Mouse (Mus musculus) B cell, adult 62 days (primary cell): ENCODE results near the gene Trappc1. TPM values are rescaled to one million over a fixed set of nuclear protein-coding genes. Genes with fewer than 3 reads are reported as not detected.

ENCODE experiments used
- total RNA-seq: library from RNA; stranded (reverse); gene quantifications from 4 replicates; pipeline ENCODE4 v1.2.4, GENCODE M21; 2023

Gene Trappc1
- total RNA-seq: 30.7 to 42.7 TPM (median 37.7 TPM) in 4 replicates

GRCm38 (mm10) chr11:69323667-69324111 lies at the start of gene Trappc1, which contains the start of gene Cntrob:
Gene Trappc1, plus strand, starts transcription at chr11:69323980.
Gene Cntrob, minus strand, starts transcription at chr11:69323775.

GRCm38 (mm10) chr11:69325628-69326407 lies 2.0 kb downstream of the Trappc1 start, which contains the start of gene Kcnab3:
Gene Kcnab3, plus strand, starts transcription at chr11:69326258.

GRCm38 (mm10) chr11:69340161-69341131 lies 16.7 kb downstream of the Trappc1 start, which contains the start of gene Rnf227:
Gene Rnf227, plus strand, starts transcription at chr11:69340461.

GRCm38 (mm10) chr11:69369215-69369989 lies 45.6 kb downstream of the Trappc1 start, which contains the start of gene Chd3:
Gene Chd3, minus strand, starts transcription at chr11:69369406.

Other genes starting within 250 kb of the Trappc1 start
- 445 to 472 TPM (median 459 TPM) in 4 replicates for gene Vamp2, start 235.5 kb upstream of the Trappc1 start, total RNA-seq
- gene Per1, start 228.8 kb upstream of the Trappc1 start, total RNA-seq: 846 to 879 TPM (median 871 TPM) in 4 replicates
- 0.42 TPM in 1 of 4 replicates, not detected in the others for gene Hes7, start 203.6 kb upstream of the Trappc1 start, total RNA-seq
- not detected in 4 replicates for gene 9130213A22Rik, start 201.4 kb upstream of the Trappc1 start, total RNA-seq
- 1.5 to 3.1 TPM (median 2.2 TPM) in 4 replicates for gene Aloxe3, start 198.1 kb upstream of the Trappc1 start, total RNA-seq
- not detected in 4 replicates for gene Alox12b, start 167.0 kb upstream of the Trappc1 start, total RNA-seq
- not detected in 4 replicates for gene Alox8, start 126.1 kb upstream of the Trappc1 start, total RNA-seq
- gene Gucy2e, start 86.9 kb upstream of the Trappc1 start, total RNA-seq: not detected in 4 replicates
- gene Cntrob, start 205 bp upstream of the Trappc1 start, total RNA-seq: 26.8 to 32.9 TPM (median 27.4 TPM) in 4 replicates
- gene Kcnab3, start 2.3 kb downstream of the Trappc1 start, total RNA-seq: 2.2 to 4.6 TPM (median 3.0 TPM) in 4 replicates
- 2.4 to 4.6 TPM (median 3.1 TPM) in 4 replicates for gene Rnf227, start 16.5 kb downstream of the Trappc1 start, total RNA-seq
- gene Chd3, start 45.4 kb downstream of the Trappc1 start, total RNA-seq: 335 to 369 TPM (median 343 TPM) in 4 replicates
- 34.9 to 49.9 TPM (median 39.5 TPM) in 4 replicates for gene Naa38, start 71.5 kb downstream of the Trappc1 start, total RNA-seq
- 40.5 to 48.7 TPM (median 44.6 TPM) in 4 replicates for gene Cyb5d1, start 71.7 kb downstream of the Trappc1 start, total RNA-seq
- 11.6 to 18.4 TPM (median 15.3 TPM) in 4 replicates for gene Tmem88, start 74.3 kb downstream of the Trappc1 start, total RNA-seq
- gene Kdm6b, start 89.7 kb downstream of the Trappc1 start, total RNA-seq: 404 to 430 TPM (median 420 TPM) in 4 replicates
- 0.03 TPM in 1 of 4 replicates, not detected in the others for gene Dnah2, start 225.1 kb downstream of the Trappc1 start, total RNA-seq
- gene Efnb3, start 236.2 kb downstream of the Trappc1 start, total RNA-seq: 0.18 to 0.66 TPM (median 0.35 TPM) in 4 replicates